Mouse (Mus musculus) activated CD4-positive, CD25-positive, alpha-beta regulatory T cell, adult 4 months (primary cell): ENCODE results near the gene Ganab. TPM values are rescaled to one million over a fixed set of nuclear protein-coding genes. Genes with fewer than 3 reads are reported as not detected.

Experiments
- ATAC-seq: one replicate; pipeline ENCODE4 v1.8.0; 2017
- polyA plus RNA-seq, 2 experiments: library from polyadenylated mRNA; unstranded; fragments of 100-300 nt; shearing (Covaris generic); gene quantifications; one replicate each; pipeline ENCODE4 v1.2.1; 2017

Gene Ganab
- polyA plus RNA-seq, 2 experiments from 2014 or later, result 40.0 to 57.3 TPM

DNA sequence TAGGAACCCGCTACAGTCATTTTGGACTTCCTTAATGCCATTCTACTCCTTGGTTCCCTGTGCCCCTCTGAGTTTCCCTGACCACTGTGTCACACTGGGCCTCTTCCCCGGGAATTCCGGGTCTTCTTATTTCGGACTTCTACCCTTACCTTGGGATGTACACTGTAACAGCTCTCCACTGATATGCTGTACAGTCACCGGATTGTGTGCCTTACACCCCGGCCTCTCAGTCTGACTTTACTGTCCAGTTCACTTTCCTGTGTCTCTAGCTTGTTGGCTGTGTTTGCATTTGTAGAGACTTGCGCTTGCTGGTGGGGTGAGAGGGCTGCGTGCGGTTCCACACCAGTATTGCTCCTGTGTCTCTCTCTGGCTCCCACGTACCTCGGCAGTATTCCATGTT is 32.2 kb downstream of the Ganab start:
- ATAC-seq, result no peak

DNA sequence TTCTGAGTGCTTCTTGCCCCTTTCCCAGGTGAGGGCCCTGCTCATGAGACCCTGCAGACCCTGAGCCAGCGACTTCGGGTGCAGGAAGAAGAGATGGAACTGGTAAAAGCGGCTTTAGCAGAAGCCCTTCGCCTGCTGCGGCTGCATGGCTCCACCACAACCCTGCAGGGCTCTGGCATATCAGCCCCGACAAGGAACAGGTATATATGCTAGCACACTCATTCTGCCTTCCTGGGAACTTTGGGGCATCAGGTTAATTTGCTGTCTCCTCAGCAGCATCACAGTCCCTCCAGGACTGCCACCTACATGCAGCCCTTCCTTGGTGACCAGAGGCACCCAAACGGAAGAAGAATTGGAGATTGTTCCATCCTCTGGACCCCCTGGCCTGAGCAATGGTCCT is 32.9 kb downstream of the Ganab start:
- no peak for ATAC-seq

DNA sequence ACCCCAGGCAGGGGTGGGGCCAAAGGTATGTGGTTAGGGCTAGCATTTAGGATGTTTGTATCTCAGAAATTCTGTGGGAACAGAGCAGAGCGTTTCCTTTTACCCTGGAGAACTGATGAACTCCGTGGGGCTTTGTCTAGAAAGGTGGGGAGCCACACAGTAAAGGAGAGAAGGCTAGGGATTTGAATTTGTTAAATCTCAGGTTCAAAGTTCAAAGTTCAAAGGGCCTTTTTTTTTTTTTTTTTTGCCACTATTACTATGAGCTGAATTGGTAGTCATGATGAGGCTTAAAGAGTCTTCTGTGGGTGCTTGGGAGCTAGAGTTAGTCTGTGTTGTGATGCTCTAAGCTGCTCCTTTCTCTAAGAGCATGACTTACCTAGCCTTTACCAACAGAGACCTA is 38.9 kb downstream of the Ganab start:
- ATAC-seq, result no peak

DNA sequence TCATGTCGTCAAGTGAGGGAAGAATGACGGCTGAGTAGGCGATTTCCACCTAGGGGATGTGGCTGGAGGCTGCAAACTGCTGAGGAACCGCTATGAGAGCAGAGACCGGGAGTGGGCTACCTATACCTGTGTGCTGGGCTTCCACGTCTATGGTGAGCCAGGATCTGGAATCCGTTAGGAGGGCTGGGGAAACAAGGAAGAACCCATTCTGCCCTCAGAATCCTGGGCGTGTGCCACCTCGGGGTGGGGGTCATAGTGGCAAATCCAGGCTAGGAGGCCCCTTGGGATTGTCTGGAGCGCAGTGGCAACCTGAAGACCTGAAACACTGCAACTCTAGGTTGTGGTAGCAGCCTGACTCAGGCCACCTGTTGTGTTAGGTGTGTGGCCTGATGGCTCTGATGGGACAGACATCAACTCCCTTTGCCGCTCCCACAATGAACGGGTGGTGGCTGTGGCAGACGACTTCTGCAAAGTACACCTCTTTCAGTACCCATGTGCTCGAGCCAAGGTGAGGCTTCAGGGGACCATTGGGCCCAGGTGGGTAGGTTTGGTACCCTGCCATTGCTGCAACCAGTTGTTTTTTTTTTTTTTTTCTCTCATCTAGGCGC is 42.8 kb downstream of the Ganab start:
- ATAC-seq, result no peak

DNA sequence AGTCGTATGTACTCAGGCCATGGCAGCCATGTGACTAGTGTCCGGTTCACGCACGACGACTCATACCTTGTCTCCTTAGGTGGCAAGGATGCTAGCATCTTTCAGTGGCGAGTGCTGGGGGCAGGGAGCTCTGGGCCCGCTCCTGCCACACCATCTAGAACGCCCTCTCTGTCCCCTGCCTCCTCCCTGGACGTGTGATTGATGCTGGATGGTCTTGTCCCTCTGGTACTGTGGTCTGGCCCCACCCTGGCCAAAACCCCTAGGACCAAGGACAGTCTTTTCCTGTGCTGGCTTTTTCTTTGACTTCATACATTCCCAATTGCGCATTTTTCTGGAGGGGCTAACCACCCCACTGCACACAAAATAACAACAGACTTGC is 43.3 kb downstream of the Ganab start:
- no peak for ATAC-seq

DNA sequence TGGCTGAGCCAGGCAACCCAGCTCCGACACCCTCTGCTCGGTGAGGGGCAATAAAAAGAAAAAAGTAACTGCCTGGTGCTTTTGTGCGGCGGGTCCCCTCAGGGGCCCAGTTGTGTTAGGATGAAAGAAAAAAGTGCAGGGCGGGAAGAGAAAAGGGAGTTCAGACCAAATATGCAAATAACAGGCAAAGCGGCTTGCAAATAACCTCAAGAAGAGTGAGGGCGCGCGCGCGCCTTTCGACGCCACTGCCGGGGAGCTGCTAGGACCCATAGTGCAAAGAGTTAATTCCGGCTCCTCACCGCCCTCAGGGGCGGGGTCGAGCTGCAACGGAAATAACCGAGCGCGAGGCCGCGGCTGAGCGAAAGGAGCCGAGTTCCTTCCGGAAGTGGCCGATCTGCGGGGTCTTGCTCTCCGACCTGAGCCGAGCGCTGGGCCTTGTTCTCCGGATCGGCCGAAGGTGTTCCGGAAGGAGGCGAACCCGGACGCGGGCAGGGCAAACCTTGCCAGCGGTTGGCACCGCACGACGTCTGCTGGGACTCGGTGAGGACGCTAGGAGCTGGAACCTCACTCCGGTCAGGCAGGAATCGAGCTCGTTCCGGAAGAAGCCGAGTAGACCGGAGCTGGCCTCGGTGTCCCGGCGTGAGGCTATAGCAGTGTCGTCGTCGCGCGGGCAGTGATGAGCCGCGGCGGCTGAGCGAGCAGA is 43.8 kb downstream of the Ganab start, which contains the start of gene Mta2:
Gene Mta2, plus strand, starts transcription at position 361 of the 703 bp plus-strand sequence.
- peak; percentile 93 for ATAC-seq

DNA sequence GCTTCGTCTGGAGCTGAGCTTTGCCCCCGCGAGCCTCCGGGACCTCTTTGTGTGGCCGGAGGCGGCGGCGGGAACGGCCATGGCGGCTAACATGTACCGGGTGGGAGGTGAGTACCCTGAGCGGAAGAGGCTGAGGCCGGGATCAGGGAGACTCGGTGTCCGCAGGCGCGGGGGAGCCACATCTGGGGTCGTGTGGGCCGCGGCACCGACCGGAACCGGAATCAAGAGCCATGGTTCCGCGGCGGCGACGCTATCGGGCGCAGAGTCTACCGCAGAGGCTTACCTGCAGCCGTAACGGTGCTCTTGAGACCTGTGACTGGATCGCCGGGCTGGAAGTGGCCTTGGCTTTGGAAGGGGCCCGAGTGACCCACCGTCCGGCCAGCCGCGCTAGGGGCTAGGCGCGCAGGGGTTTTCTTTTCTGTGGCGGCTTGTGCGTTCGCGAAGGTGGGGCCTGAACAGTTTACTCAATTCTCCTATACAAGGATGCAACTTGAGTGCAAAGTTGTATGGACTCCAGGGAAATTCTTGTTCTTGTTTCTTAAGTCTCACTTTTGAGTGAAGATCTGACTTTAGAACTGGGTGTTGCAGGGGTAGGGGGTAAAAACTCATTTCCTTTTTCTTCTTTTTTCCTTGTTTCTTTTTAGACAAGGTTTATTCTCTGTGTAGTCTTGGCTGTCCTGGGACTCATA is 44.5 kb downstream of the Ganab start:
- ATAC-seq, result peak; percentile 30

DNA sequence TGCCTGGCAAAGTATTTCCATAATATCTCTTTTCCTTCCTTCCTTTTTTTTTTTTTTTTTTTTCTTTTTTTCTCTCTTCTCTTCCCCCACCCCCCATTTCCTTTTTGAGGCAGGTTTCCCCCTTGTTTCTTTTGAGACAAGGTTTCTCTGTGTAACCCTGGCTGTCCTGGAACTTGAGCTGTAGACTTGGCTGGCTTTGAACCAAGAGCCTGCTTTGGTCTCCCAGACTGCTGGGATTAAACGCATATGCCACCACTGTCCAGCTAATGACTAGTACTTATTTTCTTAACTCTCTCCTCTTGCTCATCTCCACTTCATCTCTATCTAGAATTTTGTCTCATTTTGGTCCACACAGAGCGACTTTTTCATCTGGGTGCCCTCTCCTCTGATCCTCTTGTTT is 45.2 kb downstream of the Ganab start:
- ATAC-seq, result no peak

DNA sequence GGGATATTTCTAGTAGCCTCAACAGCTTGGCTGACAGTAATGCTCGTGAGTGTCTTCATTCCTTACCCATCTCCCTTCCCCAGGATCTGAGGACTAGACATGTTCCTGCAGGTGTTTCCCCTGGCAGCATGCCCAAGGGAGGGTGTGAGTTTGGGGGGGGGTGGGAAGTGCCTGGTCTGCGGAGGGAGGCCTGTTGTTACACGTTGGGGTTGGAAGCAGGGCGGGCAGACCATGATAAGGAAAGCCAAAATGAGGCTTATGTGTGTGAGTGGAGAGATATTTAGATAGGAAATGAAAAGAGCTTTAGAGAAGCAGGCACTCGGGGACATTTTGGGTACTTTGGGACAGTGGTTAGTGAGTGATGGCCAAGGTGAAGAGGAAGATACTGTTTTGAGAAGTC is 46.2 kb downstream of the Ganab start:
- ATAC-seq, result no peak

DNA sequence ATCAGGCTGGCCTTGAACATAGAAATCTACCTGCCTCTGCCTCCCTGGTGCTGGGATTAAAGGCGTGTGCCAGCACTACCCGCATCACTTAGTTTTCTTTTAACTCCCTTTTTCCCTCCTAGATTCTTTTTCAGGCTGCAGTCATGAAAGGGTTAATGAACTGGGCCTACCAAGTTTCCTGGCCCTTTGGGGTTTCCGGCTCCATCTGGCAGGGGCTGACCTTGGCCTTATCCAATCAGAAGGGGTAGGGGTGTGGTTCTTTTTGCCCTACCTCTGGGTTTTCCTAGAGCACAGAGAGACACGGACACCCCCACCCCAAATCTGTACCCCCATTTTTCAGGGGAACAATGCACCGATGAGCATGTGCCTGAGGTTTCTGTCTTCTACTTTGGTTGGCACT is 46.9 kb downstream of the Ganab start:
- no peak for ATAC-seq

DNA sequence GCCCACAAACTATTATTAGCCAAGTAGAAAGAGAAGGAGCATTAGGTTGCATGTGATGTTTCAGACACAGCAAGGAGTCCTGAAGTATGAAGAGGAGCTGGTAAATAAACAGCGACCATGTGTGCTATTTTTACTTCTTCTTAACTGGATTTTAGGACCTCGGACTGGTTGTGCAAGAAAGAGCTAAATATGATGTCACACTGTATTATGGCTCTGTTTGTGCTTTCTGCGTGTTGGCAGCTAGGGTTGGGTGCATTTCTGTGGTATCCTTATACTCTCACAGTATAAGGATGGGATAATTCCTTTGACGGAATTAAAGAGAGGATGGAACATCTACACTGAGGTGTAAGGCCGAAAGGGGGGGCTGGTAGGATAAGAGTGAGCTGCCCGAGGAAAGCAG is 47.4 kb downstream of the Ganab start:
- no peak for ATAC-seq

DNA sequence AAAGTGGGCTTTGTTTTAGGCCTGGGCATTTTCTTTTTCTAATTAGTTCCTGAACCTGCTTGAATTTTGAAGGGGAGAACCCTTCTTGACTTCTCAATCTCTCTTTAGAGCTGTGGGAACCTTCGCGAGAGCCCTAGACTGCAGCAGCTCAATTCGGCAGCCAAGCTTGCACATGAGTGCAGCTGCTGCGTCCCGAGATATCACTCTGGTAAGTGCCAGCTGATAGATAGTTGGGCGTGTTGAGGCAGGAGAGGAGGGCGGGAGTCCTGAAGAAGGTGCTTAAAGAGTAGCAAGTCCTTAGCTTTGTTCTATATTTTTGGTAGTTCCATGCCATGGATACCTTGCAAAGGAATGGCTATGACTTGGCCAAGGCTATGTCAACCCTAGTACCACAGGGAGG is 49.1 kb downstream of the Ganab start:
- ATAC-seq, result no peak

DNA sequence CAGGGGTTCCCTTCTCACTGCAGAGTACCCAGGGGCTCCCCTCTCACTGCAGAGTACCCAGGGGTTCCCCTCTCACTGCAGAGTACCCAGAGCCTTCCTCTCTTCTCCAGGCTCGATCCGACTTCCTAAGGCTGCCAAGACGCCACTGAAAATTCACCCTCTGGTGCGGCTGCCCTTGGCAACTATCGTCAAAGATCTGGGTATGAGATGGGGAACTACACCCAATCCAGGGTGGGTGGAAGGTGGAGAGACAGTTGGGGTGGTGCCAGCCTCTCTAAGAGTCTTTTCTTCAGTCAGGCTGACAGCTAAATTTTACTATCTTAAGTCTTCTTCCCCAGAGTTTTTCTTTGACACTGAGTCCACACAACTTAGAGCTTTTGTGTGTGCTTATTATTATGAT is 52.3 kb downstream of the Ganab start:
- no peak for ATAC-seq

DNA sequence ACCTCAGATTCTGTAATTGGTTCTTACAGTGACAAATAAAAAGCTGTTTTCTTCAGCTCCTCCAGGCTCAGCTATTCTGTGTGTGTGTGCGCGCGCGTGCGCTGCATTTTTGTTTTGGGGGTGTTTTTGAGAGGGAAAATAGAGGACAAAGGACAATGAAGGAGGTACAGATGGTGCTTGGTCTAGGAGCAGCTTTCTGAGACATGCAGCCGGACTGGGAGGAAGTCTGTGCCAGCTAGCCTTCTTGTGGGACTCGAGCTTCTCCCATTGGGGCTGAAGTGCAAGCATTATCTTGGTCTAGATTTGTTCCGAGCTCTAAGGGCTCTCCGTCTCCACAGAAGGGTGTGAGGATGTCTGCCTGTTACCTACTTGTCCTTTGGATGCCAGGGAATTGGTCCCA is 54.4 kb downstream of the Ganab start:
- ATAC-seq, result no peak

DNA sequence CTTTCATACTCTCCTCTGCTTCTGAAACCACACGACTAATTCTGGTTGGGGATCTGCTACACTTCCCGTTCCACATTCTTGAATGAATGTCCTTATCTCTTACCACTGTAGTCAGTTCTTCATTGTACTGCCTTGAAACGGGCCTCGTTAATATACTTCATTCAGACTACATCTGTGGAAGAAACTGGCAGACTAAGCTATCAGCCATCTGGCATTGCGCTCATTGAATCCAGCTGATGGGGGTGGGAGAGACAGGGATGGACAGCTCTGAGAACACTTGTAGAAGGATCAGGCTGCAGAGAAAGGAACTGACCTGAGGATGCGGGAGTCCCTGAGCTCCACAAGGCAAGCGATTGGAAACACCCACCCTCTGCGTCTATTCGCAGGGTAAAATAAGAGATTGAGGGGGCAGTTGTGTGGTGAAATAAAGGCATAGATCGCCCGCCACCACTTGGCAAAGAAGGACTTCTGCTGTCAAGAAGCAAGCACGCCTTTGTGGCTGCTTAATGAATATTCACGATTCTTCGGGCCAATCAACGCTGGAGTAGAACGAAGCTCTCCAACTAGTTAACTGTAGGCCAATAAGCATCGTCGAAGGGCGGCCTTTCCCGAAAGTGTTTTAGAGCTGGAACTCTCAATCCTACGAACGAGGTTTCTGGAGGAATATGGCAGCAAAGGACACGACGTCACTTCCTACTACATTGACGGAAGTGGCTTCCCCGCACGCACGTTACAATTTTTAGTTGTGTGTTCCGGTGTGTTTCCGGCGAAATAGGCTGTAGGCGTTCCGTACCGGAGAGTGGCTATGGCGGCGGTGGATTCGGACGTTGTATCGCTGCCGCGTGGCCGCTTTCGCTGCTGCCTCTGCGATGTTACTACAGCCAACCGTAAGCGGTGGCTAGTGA is 55.5 kb downstream of the Ganab start, which contains the start of gene Tut1:
Gene Tut1, plus strand, starts transcription at position 713 of the 905 bp plus-strand sequence.
- ATAC-seq, result peak; percentile 95

DNA sequence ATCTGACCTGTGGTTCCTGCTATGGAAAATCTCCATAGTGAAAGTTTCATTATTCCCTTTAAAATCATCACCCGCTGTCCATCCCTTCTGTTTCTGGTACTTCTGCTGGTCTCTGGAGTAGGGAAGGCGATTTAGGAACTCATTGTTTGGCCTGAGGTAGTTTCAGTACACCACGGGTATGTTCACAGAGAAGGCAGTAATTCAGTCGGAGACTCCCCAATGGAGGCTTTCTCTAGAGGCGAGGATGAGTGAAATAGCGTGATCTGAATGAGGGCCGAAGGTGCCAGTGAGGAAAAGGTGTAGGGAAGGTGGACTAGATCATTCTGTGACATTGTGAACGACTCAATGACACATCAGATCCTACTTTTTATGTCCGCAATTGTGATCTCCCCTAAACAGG is 56.3 kb downstream of the Ganab start:
- no peak for ATAC-seq

DNA sequence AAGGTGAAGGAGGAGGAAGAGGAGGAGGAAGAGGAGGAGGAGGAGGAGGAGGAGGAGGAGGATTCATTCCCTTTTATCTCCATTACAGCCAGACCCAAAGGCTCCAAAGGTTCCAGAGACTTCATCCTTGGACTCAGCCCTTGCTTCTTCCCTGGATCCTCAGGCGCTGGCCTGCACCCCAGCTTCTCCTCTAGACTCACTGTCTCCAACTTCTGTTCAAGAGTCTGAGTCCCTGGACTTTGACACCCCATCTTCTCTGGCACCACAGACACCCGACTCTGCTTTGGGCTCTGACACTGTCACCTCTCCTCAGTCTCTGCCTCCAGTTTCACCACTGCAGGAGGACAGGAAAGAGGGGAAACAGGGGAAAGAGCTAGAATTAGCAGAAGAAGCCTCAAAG is 64.4 kb downstream of the Ganab start:
- no peak for ATAC-seq

DNA sequence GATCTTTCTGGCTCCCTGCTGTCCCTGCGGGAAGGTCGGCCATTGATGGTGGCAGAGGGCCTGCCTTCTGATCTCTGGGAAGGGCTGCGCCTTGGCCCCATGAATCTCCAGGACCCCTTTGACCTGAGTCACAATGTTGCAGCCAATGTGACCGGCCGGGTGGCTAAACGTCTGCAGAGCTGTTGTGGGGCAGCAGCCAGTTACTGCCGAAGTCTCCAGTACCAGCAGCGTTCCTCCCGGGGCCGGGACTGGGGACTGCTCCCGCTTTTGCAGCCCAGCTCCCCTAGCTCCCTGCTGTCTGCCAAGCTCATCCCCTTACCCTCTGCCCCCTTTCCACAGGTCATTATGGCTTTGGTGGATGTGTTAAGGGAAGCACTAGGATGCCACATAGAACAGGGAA is 67.2 kb downstream of the Ganab start:
- no peak for ATAC-seq

DNA sequence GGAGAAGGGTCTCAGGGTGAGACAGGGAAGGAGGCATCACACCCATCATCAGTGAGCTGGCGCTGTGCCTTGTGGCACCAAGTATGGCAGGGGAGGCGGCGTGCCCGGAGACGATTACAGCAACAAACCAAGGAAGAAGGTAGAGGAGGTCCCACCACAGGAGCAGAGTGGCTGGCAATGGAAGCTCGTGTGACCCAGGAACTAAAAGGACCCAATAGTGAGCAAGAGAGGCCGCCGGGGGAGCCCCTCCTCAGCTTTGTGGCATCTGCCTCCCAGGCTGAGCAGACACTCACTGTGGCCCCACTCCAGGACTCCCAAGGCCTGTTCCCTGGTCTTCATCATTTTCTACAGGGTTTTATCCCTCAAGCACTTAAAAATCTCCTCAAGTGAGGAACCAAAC is 67.9 kb downstream of the Ganab start:
- ATAC-seq, result no peak

DNA sequence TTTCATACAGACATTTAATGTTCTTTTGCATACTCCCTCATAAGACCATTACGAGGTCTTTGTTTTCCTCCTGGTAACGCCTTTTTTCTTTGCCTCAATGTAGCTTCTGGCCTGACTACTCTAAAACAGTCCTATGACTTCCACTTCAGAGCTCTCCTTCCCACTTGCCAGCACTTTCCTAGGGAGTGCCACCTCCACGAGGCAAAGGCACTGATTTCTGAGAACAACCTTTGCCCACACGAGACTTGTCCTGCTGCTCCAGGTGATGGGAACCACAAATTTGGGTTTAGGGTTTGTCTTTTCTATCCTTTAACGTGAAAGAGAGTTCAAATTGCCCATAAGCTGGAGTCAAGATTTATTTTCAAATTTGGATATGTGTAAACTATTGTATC is 68.3 kb downstream of the Ganab start:
- no peak for ATAC-seq
